Mouse (Mus musculus): Measurements from ENCODE around the gene Ap3b1. TPM values are rescaled to one million over a fixed set of nuclear protein-coding genes. Genes with fewer than 3 reads are reported as not detected.
A peak's percentile ranks its signal among the peaks of the same experiment; 100 is the strongest.

Gene Ap3b1
- total RNA-seq, 4 experiments from 2014 or later = 50.8 to 56.7 (median 53.6) TPM

GRCm38 (mm10) chr13:94451229-94451628, 92.5 kb downstream of the Ap3b1 start:
- peak in 1 of 2 experiments; percentile 39 for DNase-seq (ENCODE audit: low spot score in 2 of 2)

- no peak for DNase-seq (ENCODE audit: low spot score in 2 of 2)
Measured at GRCm38 (mm10) chr13:94454131-94454530, 95.4 kb downstream of the Ap3b1 start.

GRCm38 (mm10) chr13:94459143-94459542, 100.4 kb downstream of the Ap3b1 start:
- no peak for DNase-seq (ENCODE audit: low spot score in 2 of 2)

- DNase-seq (ENCODE audit: low spot score in 2 of 2) = no peak
Measured at GRCm38 (mm10) chr13:94464221-94464620, 105.5 kb downstream of the Ap3b1 start.

GRCm38 (mm10) chr13:94468551-94468950, 109.8 kb downstream of the Ap3b1 start:
- no peak for DNase-seq (ENCODE audit: low spot score in 2 of 2)

GRCm38 (mm10) chr13:94471009-94471672, 112.4 kb downstream of the Ap3b1 start:
- DNase-seq (ENCODE audit: low spot score in 2 of 2) = no peak

- DNase-seq (ENCODE audit: low spot score in 2 of 2) = no peak
Measured at GRCm38 (mm10) chr13:94476208-94476607, 117.4 kb downstream of the Ap3b1 start.

GRCm38 (mm10) chr13:94480256-94480655, 121.5 kb downstream of the Ap3b1 start:
- no peak for DNase-seq (ENCODE audit: low spot score in 2 of 2)

GRCm38 (mm10) chr13:94490684-94491083, 131.9 kb downstream of the Ap3b1 start:
- DNase-seq (ENCODE audit: low spot score in 2 of 2) = no peak

GRCm38 (mm10) chr13:94491159-94491558, 132.4 kb downstream of the Ap3b1 start:
- DNase-seq (ENCODE audit: low spot score in 2 of 2) = no peak

GRCm38 (mm10) chr13:94497521-94497920, 138.8 kb downstream of the Ap3b1 start:
- no peak for DNase-seq (ENCODE audit: low spot score in 2 of 2)

- peak; percentile 23 to 39 for DNase-seq (ENCODE audit: low spot score in 2 of 2)
Measured at GRCm38 (mm10) chr13:94506411-94506810, 147.7 kb downstream of the Ap3b1 start.

GRCm38 (mm10) chr13:94508344-94508743, 149.6 kb downstream of the Ap3b1 start:
- DNase-seq (ENCODE audit: low spot score in 2 of 2) = no peak

GRCm38 (mm10) chr13:94513157-94513767, 154.5 kb downstream of the Ap3b1 start:
- no peak for DNase-seq (ENCODE audit: low spot score in 2 of 2)

GRCm38 (mm10) chr13:94513898-94514297, 155.1 kb downstream of the Ap3b1 start:
- DNase-seq (ENCODE audit: low spot score in 2 of 2) = no peak

GRCm38 (mm10) chr13:94514992-94515391, 156.2 kb downstream of the Ap3b1 start:
- no peak for DNase-seq (ENCODE audit: low spot score in 2 of 2)

- DNase-seq (ENCODE audit: low spot score in 2 of 2) = no peak
Measured at GRCm38 (mm10) chr13:94516532-94516931, 157.8 kb downstream of the Ap3b1 start.

GRCm38 (mm10) chr13:94518176-94518575, 159.4 kb downstream of the Ap3b1 start:
- no peak for DNase-seq (ENCODE audit: low spot score in 2 of 2)

GRCm38 (mm10) chr13:94519276-94519675, 160.5 kb downstream of the Ap3b1 start:
- no peak for DNase-seq (ENCODE audit: low spot score in 2 of 2)

- no peak for DNase-seq (ENCODE audit: low spot score in 2 of 2)
Measured at GRCm38 (mm10) chr13:94523213-94523612, 164.5 kb downstream of the Ap3b1 start.

- no peak for DNase-seq (ENCODE audit: low spot score in 2 of 2)
Measured at GRCm38 (mm10) chr13:94524669-94525238, 166.0 kb downstream of the Ap3b1 start.

- no peak for DNase-seq (ENCODE audit: low spot score in 2 of 2)
Measured at GRCm38 (mm10) chr13:94529138-94529537, 170.4 kb downstream of the Ap3b1 start.

- no peak for DNase-seq (ENCODE audit: low spot score in 2 of 2)
Measured at GRCm38 (mm10) chr13:94533516-94533915, 174.8 kb downstream of the Ap3b1 start.

Measured in layer of hippocampus, adult 8-10 months (tissue).